Mouse (Mus musculus): Measurements from ENCODE around the gene Ikbip.

GRCm38 (mm10) chr10:91141564-91141963, 58.8 kb downstream of the Ikbip start:
- no peak for TF ChIP-seq CTCF (IDR thresholded peaks at IDR 0.05; ENCODE audit: control insufficient read depth, insufficient read depth, insufficient read length)
- no peak for TF ChIP-seq USF1 (IDR thresholded peaks at IDR 0.05; ENCODE audit: low read depth)

All from C2C12 (cell line).